Mouse (Mus musculus) monocyte, adult 5-6 weeks (primary cell): ENCODE measurements around the gene Tas2r109. TPM values are rescaled to one million over a fixed set of nuclear protein-coding genes. Genes with fewer than 3 reads are reported as not detected.
"Not testable (repeated sequence)": the region's sequence is repeated elsewhere in the genome, so short reads cannot be mapped to it uniquely, and the experiment has no call there.

Source experiments
- ATAC-seq: fragments of 153-309, 156-312 bp; replicated peaks from 2 replicates; pipeline ENCODE4 v1.8.0; 2017; ENCODE audit warnings: mild to moderate bottlenecking; ENCODE audit not compliant: low TSS enrichment, insufficient number of reproducible peaks, severe bottlenecking, poor library complexity, low FRiP score
- total RNA-seq: library from RNA; stranded (forward); fragments of 200-1000, 200-491, 200-594 nt; gene quantifications from 3 replicates; pipeline ENCODE4 v1.2.3, GENCODE M21; 2017

The Tas2r109 gene
- total RNA-seq: not detected in 3 replicates

GRCm38 (mm10) chr6:132980865-132981264, at the start of gene Tas2r109:
Gene Tas2r109 (minus strand): TSS chr6:132980965.
- no peak for ATAC-seq

DNA sequence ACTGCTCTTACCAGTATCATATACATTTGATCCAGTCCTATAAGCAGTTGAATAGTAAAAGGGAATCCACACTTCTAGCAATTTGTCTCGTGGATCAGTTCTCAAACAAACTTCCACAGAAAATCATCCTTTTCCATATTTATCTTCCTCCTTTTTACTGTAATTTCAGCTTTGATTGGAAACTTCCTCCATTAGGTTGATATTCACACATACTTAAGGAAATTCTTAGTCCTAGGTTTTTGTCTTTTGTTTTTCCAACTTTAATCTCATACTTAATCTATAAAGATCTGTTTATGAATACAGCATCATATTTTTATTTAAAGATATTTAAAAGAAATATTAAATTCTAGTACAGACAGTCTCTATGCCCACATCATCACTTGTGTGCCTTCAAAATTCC, 22.9 kb downstream of the Tas2r109 start, which contains the start of gene Tas2r131:
Gene Tas2r131, minus strand, starts transcription at position 101 of the 400 bp plus-strand sequence.
- no peak for ATAC-seq

- no peak for ATAC-seq
Observed at GRCm38 (mm10) chr6:132950802-132951201, 30.0 kb downstream of the Tas2r109 start, which contains the start of gene Tas2r129. Gene Tas2r129 (plus strand): TSS chr6:132951102.

- ATAC-seq: not testable (repeated sequence)
Observed at GRCm38 (mm10) chr6:132941376-132941775, 39.4 kb downstream of the Tas2r109 start.

Other genes with a start within 250 kb of the Tas2r109 start
- not detected in 3 replicates for gene Tas2r115, start 242.9 kb downstream of the Tas2r109 start, total RNA-seq
- not detected in 3 replicates for gene Tas2r124, start 226.2 kb downstream of the Tas2r109 start, total RNA-seq
- gene Tas2r102, start 218.8 kb downstream of the Tas2r109 start, total RNA-seq: not detected in 3 replicates
- not detected in 3 replicates for gene Tas2r136, start 202.8 kb downstream of the Tas2r109 start, total RNA-seq
- not detected in 3 replicates for gene Tas2r117, start 178.1 kb downstream of the Tas2r109 start, total RNA-seq
- gene Tas2r123, start 133.8 kb downstream of the Tas2r109 start, total RNA-seq: not detected in 3 replicates
- not detected in 3 replicates for gene Tas2r116, start 125.5 kb downstream of the Tas2r109 start, total RNA-seq
- gene Tas2r110, start 113.0 kb downstream of the Tas2r109 start, total RNA-seq: not detected in 3 replicates
- gene Tas2r113, start 88.0 kb downstream of the Tas2r109 start, total RNA-seq: not detected in 3 replicates
- not detected in 3 replicates for gene Tas2r125, start 71.3 kb downstream of the Tas2r109 start, total RNA-seq
- gene Tas2r129, start 29.9 kb downstream of the Tas2r109 start, total RNA-seq: not detected in 3 replicates
- gene Tas2r131, start 23.0 kb downstream of the Tas2r109 start, total RNA-seq: not detected in 3 replicates
- not detected in 3 replicates for gene Tas2r103, start 56.1 kb upstream of the Tas2r109 start, total RNA-seq
- 0.32 TPM in 1 of 3 replicates, not detected in the others for gene Tas2r140, start 74.9 kb upstream of the Tas2r109 start, total RNA-seq
- gene Smim10l1, start 123.9 kb upstream of the Tas2r109 start, total RNA-seq: 33.4 to 57.3 TPM (median 44.8 TPM) in 3 replicates